Mouse (Mus musculus) MEL (cell line): Measurements from ENCODE around the gene Camk1d. TPM values are rescaled to one million over a fixed set of nuclear protein-coding genes. Genes with fewer than 3 reads are reported as not detected.

Source experiments
- DNase-seq: peaks from one replicate; pipeline ENCODE4 v3.0.0; 2011; ENCODE audit warnings: low read depth, low spot score
- H3K27ac ChIP-seq: 2 replicates; pipeline ENCODE4 v1.5.1; 2012; ENCODE audit warnings: low read depth, mild to moderate bottlenecking, control low read depth, low read length, moderate library complexity; ENCODE audit not compliant: control insufficient read depth
- H3K27me3 ChIP-seq, 2 experiments: fragments of 150-350 bp in 1 of 2; sonication (generic) in 1 of 2; 2 replicates each; pipeline ENCODE4 v1.6.1; 2012; ENCODE audit warnings: low read length in 2 of 2, mild to moderate bottlenecking in 2 of 2, improper control_type of control experiment in 1 of 2, moderate library complexity in 1 of 2; ENCODE audit not compliant: insufficient read depth in 2 of 2, control insufficient read depth in 1 of 2
- H3K36me3 ChIP-seq, 2 experiments: 2 replicates each; pipeline ENCODE4 v1.6.1; 2012 to 2014; ENCODE audit warnings: low read length in 2 of 2, improper control_type of control experiment in 1 of 2, inconsistent platforms in 1 of 2, mild to moderate bottlenecking in 1 of 2; ENCODE audit not compliant: insufficient read depth in 2 of 2, control insufficient read depth in 1 of 2
- H3K4me1 ChIP-seq, 2 experiments: fragments of 150-350 bp in 1 of 2; sonication (generic) in 1 of 2; 2 replicates each; pipeline ENCODE4 v1.6.1; 2012; ENCODE audit warnings: low read length in 2 of 2, improper control_type of control experiment in 1 of 2, mild to moderate bottlenecking in 1 of 2; ENCODE audit not compliant: insufficient read depth in 2 of 2, control insufficient read depth in 1 of 2
- H3K4me3 ChIP-seq, 2 experiments: fragments of 150-350 bp in 1 of 2; sonication (generic) in 1 of 2; 2 replicates each; pipeline ENCODE4 v1.5.1; 2012; ENCODE audit warnings: low read depth in 2 of 2, low read length in 2 of 2, mild to moderate bottlenecking in 2 of 2, moderate library complexity in 2 of 2, control low read depth in 1 of 2, improper control_type of control experiment in 1 of 2; ENCODE audit not compliant: control insufficient read depth in 1 of 2, insufficient read depth in 1 of 2
- H3K79me2 ChIP-seq: 2 replicates; pipeline ENCODE4 v1.6.1; 2012; ENCODE audit warnings: mild to moderate bottlenecking, low read length, moderate library complexity; ENCODE audit not compliant: control insufficient read depth, poor library complexity, insufficient read depth
- H3K9ac ChIP-seq: 2 replicates; pipeline ENCODE4 v1.6.1; 2012; ENCODE audit warnings: low read depth, mild to moderate bottlenecking, control low read depth, low read length, moderate library complexity; ENCODE audit not compliant: control insufficient read depth, poor library complexity, severe bottlenecking
- H3K9me3 ChIP-seq: fragments of 150-350 bp; sonication (generic); replicated peaks from 2 replicates; pipeline ENCODE4 v1.6.1; 2012; ENCODE audit warnings: mild to moderate bottlenecking, low read length, improper control_type of control experiment, moderate library complexity; ENCODE audit not compliant: insufficient read depth
- CHD1 ChIP-seq: IDR thresholded peaks from 2 replicates; pipeline ENCODE4 v1.6.1; 2012; ENCODE audit warnings: low read depth, mild to moderate bottlenecking, inconsistent platforms, low read length, improper control_type of control experiment
- CHD2 ChIP-seq: IDR thresholded peaks from 2 replicates; pipeline ENCODE4 v1.6.1; 2011; ENCODE audit warnings: low read length, improper control_type of control experiment
- CTCF ChIP-seq, 3 experiments: IDR thresholded peaks in 2 of 3; conservative IDR thresholded peaks in 1 of 3; 2 replicates each; pipeline ENCODE4 v1.5.1; 2011 to 2012; ENCODE audit warnings: low read length in 3 of 3, low read depth in 2 of 3, mild to moderate bottlenecking in 2 of 3, improper control_type of control experiment in 1 of 3, inconsistent platforms in 1 of 3, mixed read lengths in 1 of 3, moderate library complexity in 1 of 3; ENCODE audit not compliant: control insufficient read depth in 1 of 3, insufficient read depth in 1 of 3, poor library complexity in 1 of 3, severe bottlenecking in 1 of 3
- EP300 ChIP-seq, 2 experiments: IDR thresholded peaks; 2 replicates each; pipeline ENCODE4 v1.6.1; 2011; ENCODE audit warnings: improper control_type of control experiment in 2 of 2, low read length in 2 of 2, low read depth in 1 of 2, mild to moderate bottlenecking in 1 of 2
- ETS1 ChIP-seq: IDR thresholded peaks from 2 replicates; pipeline ENCODE4 v1.6.1; 2012; ENCODE audit warnings: low read depth, mild to moderate bottlenecking, inconsistent platforms, low read length, improper control_type of control experiment, moderate library complexity
- GABPA ChIP-seq: IDR thresholded peaks from 2 replicates; pipeline ENCODE4 v1.6.1; 2012; ENCODE audit warnings: low read depth, mild to moderate bottlenecking, inconsistent platforms, low read length, improper control_type of control experiment, moderate library complexity
- HCFC1 ChIP-seq: IDR thresholded peaks from 2 replicates; pipeline ENCODE4 v1.6.1; 2012; ENCODE audit warnings: low read depth, mild to moderate bottlenecking, inconsistent platforms, low read length, improper control_type of control experiment, moderate library complexity
- KAT2A ChIP-seq: conservative IDR thresholded peaks from 2 replicates; pipeline ENCODE4 v1.6.1; 2012; ENCODE audit warnings: low read depth, low read length, improper control_type of control experiment, inconsistent platforms
- MAFK ChIP-seq: IDR thresholded peaks from 2 replicates; pipeline ENCODE4 v1.6.1; 2011; ENCODE audit warnings: low read depth, mild to moderate bottlenecking, low read length, improper control_type of control experiment, borderline replicate concordance
- MEF2A ChIP-seq: IDR thresholded peaks from 2 replicates; pipeline ENCODE4 v1.6.1; 2014; ENCODE audit warnings: low read depth, mild to moderate bottlenecking, inconsistent platforms, low read length, improper control_type of control experiment; ENCODE audit not compliant: poor library complexity, insufficient replicate concordance, severe bottlenecking; ENCODE audit errors: extremely low read depth
- MYB ChIP-seq: IDR thresholded peaks from 2 replicates; pipeline ENCODE4 v1.6.1; 2011; ENCODE audit warnings: mild to moderate bottlenecking, low read depth, low read length, improper control_type of control experiment
- MYC ChIP-seq: IDR thresholded peaks from 2 replicates; pipeline ENCODE4 v1.6.1; 2011; ENCODE audit warnings: low read depth, mild to moderate bottlenecking, low read length, improper control_type of control experiment, moderate library complexity
- NRF1 ChIP-seq: IDR thresholded peaks from 2 replicates; pipeline ENCODE4 v1.6.1; 2014; ENCODE audit warnings: low read depth, mild to moderate bottlenecking, inconsistent platforms, low read length, improper control_type of control experiment, moderate library complexity; ENCODE audit not compliant: poor library complexity, insufficient read depth, severe bottlenecking
- POLR2A ChIP-seq, 2 experiments: IDR thresholded peaks; 2 replicates each; pipeline ENCODE4 v1.6.1; 2011 to 2012; ENCODE audit warnings: low read length in 2 of 2, mild to moderate bottlenecking in 2 of 2, control low read depth in 1 of 2, improper control_type of control experiment in 1 of 2, low read depth in 1 of 2, moderate library complexity in 1 of 2; ENCODE audit not compliant: control insufficient read depth in 1 of 2, insufficient read depth in 1 of 2, poor library complexity in 1 of 2
- POLR2AphosphoS2 ChIP-seq: IDR thresholded peaks from 2 replicates; pipeline ENCODE4 v1.6.1; 2011; ENCODE audit warnings: low read length, improper control_type of control experiment
- RAD21 ChIP-seq: IDR thresholded peaks from 2 replicates; pipeline ENCODE4 v1.6.1; 2011; ENCODE audit warnings: mild to moderate bottlenecking, low read depth, low read length, improper control_type of control experiment
- SIN3A ChIP-seq: IDR thresholded peaks from 2 replicates; pipeline ENCODE4 v1.6.1; 2012; ENCODE audit warnings: low read length, improper control_type of control experiment, inconsistent platforms
- SMC3 ChIP-seq: IDR thresholded peaks from 2 replicates; pipeline ENCODE4 v1.6.1; 2011; ENCODE audit warnings: low read depth, low read length, improper control_type of control experiment
- TAL1 ChIP-seq: IDR thresholded peaks from 2 replicates; pipeline ENCODE4 v1.6.1; 2012; ENCODE audit warnings: mild to moderate bottlenecking, inconsistent platforms, low read length, moderate library complexity, mixed read lengths
- TBP ChIP-seq: IDR thresholded peaks from 2 replicates; pipeline ENCODE4 v1.8.0; 2011; ENCODE audit warnings: low read depth, low read length, improper control_type of control experiment
- TCF12 ChIP-seq: IDR thresholded peaks from 2 replicates; pipeline ENCODE4 v1.6.1; 2014; ENCODE audit warnings: low read depth, mild to moderate bottlenecking, inconsistent platforms, low read length, improper control_type of control experiment, moderate library complexity
- ZC3H11A ChIP-seq: IDR thresholded peaks from 2 replicates; pipeline ENCODE4 v1.6.1; 2012; ENCODE audit warnings: low read depth, mild to moderate bottlenecking, inconsistent platforms, low read length, improper control_type of control experiment
- ZMIZ1 ChIP-seq: IDR thresholded peaks from 2 replicates; pipeline ENCODE4 v1.6.1; 2012; ENCODE audit warnings: low read depth, mild to moderate bottlenecking, inconsistent platforms, low read length, improper control_type of control experiment, moderate library complexity
- ZNF384 ChIP-seq: IDR thresholded peaks from 2 replicates; pipeline ENCODE4 v1.6.1; 2012; ENCODE audit warnings: low read depth, mild to moderate bottlenecking, inconsistent platforms, low read length, improper control_type of control experiment
- polyA plus RNA-seq, 2 experiments: library from polyadenylated mRNA; stranded (reverse) in 1 of 2; unstranded in 1 of 2; fragments of >175 nt in 1 of 2; fragments of >200 nt in 1 of 2; gene quantifications; 2 replicates each; pipeline versions ENCODE4 v1.2.1 to v1.2.4; 2012; ENCODE audit warnings: low replicate concordance in 2 of 2, low read depth in 1 of 2; ENCODE audit not compliant: insufficient read length in 2 of 2, insufficient read depth in 1 of 2, missing spikeins in 1 of 2
- total RNA-seq: library from RNA; depleted of rRNA; stranded (reverse); fragments of 300-350 nt; gene quantifications from 2 replicates; pipeline ENCODE4 v1.2.3, GENCODE M21; 2012

Gene Camk1d
- total and polyA plus RNA-seq, 3 experiments = 2.9 to 4.4 TPM; not detected in 1

GRCm38 (mm10) chr2:5396415-5396814 is 317.9 kb downstream of the Camk1d start:
- Histone ChIP-seq H3K4me1 (0 out of 4 replicates have a peak, but pooled peaks cover 0 to 2% of the 10 kb centered on the region in 2 experiments), H3K36me3 (no peaks in the 10 kb centered on the region), H3K9ac (no peak overlapping the region), H3K79me2 (no peaks in the 10 kb centered on the region), H3K9me3 (no peaks in the 10 kb centered on the region), H3K27me3 (no peaks in the 10 kb centered on the region), H3K27ac (no peak overlapping the region), H3K4me3 (no peak overlapping the region)
- no peak for TF ChIP-seq TBP
- no peak for TF ChIP-seq KAT2A
- TF ChIP-seq GABPA = no peak
- no peak for TF ChIP-seq EP300 (IDR thresholded peaks at IDR 0.05; ENCODE audit: low read depth in 1 of 2, low read length in 2 of 2)
- TF ChIP-seq ZNF384 = no peak
- no peak for TF ChIP-seq TAL1
- no peak for TF ChIP-seq MYC
- TF ChIP-seq ETS1 = no peak
- TF ChIP-seq CHD2 = no peak
- no peak for TF ChIP-seq POLR2A (IDR thresholded peaks at IDR 0.05; ENCODE audit: control insufficient read depth in 1 of 2, insufficient read depth in 1 of 2, low read depth in 1 of 2, low read length in 2 of 2, poor library complexity in 1 of 2)
- TF ChIP-seq SIN3A = no peak
- TF ChIP-seq RAD21 = peak; percentile 7
- TF ChIP-seq NRF1 = no peak
- TF ChIP-seq HCFC1 = no peak
- TF ChIP-seq MEF2A = no peak
- no peak for TF ChIP-seq MYB
- TF ChIP-seq ZC3H11A = no peak
- peak in 1 of 3 experiments; percentile 23; a peak in 2 of 6 replicates for TF ChIP-seq CTCF (IDR thresholded peaks at IDR 0.05 in 2 of 3, conservative IDR thresholded peaks at IDR 0.05 in 1 of 3; ENCODE audit: control insufficient read depth in 1 of 3, insufficient read depth in 1 of 3, low read depth in 2 of 3, low read length in 3 of 3, poor library complexity in 1 of 3, severe bottlenecking in 1 of 3)
- 0 out of 2 replicates have a peak, but pooled peaks have one; percentile 23 for TF ChIP-seq SMC3
- no peak for TF ChIP-seq ZMIZ1
- TF ChIP-seq MAFK = no peak
- no peak for TF ChIP-seq CHD1
- no peak for TF ChIP-seq POLR2AphosphoS2
- TF ChIP-seq TCF12 = no peak
- DNase-seq = no peak
